Mouse (Mus musculus) brain, embryonic 14.5 days (tissue): ENCODE measurements around the gene Fbxo21. TPM values are rescaled to one million over a fixed set of nuclear protein-coding genes. Genes with fewer than 3 reads are reported as not detected.

Experiments used
- DNase-seq: peaks from one replicate; pipeline ENCODE4 v3.0.0-alpha.2; 2011; ENCODE audit warnings: low read depth
- CTCF ChIP-seq: fragments of 200-500 bp; IDR thresholded peaks from 2 replicates; pipeline ENCODE4 v1.5.1; 2012; ENCODE audit warnings: inconsistent platforms, mild to moderate bottlenecking, moderate library complexity, borderline replicate concordance; ENCODE audit not compliant: insufficient read depth, insufficient read length; ENCODE audit errors: extremely low read depth
- POLR2A ChIP-seq: fragments of 200-500 bp; IDR thresholded peaks from 2 replicates; pipeline ENCODE4 v1.6.1; 2012; ENCODE audit warnings: mild to moderate bottlenecking, inconsistent platforms, borderline replicate concordance; ENCODE audit not compliant: poor library complexity, insufficient read depth, insufficient read length, severe bottlenecking; ENCODE audit errors: extremely low read depth
- polyA plus RNA-seq: library from polyadenylated mRNA; depleted of rRNA; stranded (reverse); fragments of >200 nt; gene quantifications from 2 replicates; pipeline ENCODE4 v1.2.3, GENCODE M21; 2012

The Fbxo21 gene
- polyA plus RNA-seq, 1 experiment, result 171 TPM

DNA sequence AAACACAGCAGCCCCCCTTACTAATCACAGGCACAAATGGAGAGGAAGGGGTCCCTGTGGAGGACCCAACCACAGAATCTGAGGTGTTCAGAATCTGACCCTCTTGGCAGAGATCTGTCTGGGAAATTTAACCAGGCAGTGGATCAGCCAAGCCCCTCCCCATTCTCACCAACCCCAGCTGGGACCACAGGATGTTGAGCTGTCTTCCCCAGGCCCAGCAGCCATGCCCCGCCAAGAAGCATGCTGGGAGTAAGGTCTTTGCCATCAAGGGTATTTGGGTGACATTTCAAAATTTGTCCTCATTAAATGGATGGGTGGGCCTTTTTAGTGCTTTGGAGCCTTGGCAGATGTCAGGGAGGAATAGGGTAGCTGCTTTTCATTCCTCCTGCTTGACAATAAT, 22.1 kb upstream of the Fbxo21 start:
- no peak for DNase-seq
- TF ChIP-seq CTCF (no peak), POLR2A (no peak)

DNA sequence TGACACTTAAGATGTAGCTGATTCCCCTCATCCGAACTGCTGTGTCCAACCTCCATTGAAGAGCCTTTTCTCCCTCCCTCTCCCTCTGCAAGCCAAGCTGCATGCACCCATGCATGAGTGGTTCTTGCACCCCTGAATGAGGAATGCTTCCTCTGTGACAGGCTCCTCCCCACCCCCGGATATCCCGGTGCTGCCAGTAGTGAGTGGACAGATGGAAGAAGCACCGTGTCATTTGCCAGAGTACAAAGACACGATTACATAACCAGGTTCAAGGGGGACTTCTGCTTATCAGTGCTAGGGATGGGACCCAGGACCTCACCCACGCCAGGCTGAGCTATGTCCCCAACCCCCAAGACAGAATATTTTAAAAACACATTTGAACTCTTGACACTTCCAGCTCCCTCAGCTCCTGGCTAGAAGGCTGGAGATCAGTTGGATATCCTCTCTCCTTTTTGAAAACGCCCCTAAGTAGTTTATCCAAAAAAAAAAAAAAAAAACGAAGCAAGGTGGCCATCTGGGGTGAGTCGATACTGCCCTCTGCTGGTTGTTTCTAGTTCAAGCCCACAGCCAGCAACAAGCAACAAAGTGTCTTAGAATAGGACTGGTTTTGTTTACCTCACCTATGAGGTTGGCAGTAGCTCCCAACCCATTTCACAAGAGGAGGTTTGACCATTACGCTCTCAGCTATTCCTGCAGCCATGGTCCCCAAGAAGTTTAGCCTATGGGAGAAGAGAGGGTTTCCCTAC, 20.7 kb upstream of the Fbxo21 start:
- DNase-seq, result peak; percentile 71
- peak; percentile 69; the same call in 1 of the 2 replicates for TF ChIP-seq CTCF
- TF ChIP-seq POLR2A, result no peak

DNA sequence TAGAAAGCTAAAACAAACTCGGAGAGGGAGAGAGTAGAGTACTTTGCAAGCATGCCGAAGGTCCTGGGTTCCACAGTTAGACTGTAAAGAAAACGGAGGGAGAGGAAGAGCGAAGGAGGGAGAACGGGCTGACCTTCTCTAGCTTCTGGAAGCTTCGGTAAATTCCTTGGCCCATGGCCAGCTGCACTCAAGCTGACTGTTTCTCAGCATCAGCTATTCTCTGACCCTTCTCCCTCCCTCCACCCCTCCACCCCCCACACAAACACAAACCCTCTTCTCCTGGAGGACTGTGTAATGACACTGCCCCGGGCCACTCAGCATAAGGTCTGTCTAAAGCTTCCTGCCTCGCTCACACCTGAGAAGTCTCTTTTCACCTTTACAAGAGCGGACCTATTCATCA, 11.8 kb upstream of the Fbxo21 start:
- DNase-seq, result no peak

DNA sequence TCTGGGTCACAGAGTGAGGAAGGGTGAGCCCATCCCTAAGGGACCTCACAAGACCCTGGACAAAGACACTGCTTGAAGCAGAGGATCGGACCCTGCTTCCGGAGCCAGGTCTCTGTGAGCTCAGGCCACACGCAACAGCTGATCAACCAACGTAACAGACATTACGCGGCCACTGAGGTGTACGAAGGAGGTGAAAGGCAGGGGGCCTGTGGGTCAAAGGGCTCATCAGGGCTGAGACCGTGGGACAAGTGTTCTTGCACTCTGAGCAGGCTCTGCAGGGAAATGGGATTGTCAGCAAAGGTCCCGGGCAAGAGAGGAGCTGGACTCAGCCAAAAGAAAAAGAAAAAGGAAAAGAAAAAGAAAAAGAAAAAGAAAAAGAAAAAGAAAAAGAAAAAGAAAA, 9.6 kb upstream of the Fbxo21 start:
- TF ChIP-seq POLR2A (no peak), CTCF (no peak)
- DNase-seq, result no peak

More for the DNA sequence above, 11.8 kb upstream of the Fbxo21 start:
- TF ChIP-seq CTCF (no peak), POLR2A (no peak)

DNA sequence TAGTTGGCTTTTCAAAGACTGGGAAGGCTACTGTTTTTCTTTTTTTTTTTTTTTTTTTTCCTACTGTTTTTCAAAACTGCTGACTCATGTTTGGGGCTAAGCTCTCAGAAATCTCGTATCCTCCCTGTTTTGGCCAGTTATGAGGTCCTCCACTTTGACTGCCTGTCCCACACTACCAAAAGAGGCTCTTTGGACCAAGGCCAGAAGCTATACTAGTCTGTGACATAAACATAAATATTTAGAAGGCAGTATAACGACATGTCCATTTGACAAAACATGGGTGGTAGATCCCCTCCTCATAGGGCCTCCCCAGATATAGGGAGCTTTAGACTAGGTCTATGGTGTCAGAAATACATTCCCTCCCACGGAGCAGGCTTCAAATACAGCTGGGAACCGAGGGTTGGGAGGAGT, 8.9 kb upstream of the Fbxo21 start:
- DNase-seq, result no peak
- TF ChIP-seq POLR2A (no peak), CTCF (no peak)

DNA sequence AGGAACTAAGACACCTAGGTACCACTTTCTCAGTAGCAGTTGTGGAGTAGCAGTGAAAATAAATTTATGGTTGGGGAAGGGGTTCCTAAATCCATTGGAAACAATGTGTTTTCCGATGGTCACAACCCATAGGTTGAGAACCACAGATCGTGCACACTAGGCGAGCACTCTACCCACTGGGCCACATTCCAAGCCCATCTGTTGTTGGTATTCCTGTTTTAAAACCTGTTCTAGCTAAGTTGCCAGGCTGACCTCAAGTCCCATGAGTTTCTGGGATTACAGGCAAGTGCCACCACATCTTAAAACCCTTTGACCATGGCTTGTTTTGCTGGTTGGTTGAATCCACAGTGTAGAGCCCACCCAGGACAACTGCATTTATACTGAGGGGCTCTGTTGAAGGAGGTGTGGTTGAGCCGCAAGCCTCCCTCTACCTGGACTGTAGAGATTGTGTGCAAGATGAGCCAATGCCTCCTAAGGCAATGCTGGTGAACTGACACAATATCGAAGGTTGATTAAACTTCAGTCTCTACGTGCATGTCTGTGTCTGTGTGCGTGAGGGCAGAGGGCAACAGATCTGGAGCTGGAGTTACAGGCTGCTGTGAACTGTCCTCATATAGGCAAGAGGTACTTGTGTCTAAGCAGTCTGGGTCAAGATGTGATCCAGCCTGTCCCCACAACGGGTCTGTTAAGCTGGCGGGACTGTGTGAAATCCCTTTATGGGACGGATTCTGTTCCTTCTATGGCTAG, 6.7 kb upstream of the Fbxo21 start:
- TF ChIP-seq CTCF (no peak), POLR2A (no peak)
- no peak for DNase-seq

DNA sequence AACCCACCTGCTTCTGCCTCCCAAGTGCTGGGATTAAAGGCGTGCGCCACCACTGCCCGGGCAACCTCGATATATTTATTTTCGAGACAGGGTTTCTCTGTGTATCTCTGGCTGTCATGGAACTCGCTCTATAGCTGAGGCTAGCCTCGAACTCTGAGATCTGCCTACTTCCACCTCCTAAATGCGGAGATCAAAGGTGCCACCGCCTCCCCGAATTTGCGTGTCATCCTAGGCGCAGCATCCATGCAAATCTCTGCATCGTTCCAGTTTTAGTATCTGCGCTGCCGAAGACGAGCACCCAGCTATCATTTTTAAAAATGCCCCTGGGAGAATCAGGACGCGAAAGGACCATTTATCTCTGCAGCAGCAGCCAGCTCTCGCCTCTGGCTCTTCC, 270 bp upstream of the Fbxo21 start:
- TF ChIP-seq POLR2A, result no peak
- no peak for TF ChIP-seq CTCF

DNA sequence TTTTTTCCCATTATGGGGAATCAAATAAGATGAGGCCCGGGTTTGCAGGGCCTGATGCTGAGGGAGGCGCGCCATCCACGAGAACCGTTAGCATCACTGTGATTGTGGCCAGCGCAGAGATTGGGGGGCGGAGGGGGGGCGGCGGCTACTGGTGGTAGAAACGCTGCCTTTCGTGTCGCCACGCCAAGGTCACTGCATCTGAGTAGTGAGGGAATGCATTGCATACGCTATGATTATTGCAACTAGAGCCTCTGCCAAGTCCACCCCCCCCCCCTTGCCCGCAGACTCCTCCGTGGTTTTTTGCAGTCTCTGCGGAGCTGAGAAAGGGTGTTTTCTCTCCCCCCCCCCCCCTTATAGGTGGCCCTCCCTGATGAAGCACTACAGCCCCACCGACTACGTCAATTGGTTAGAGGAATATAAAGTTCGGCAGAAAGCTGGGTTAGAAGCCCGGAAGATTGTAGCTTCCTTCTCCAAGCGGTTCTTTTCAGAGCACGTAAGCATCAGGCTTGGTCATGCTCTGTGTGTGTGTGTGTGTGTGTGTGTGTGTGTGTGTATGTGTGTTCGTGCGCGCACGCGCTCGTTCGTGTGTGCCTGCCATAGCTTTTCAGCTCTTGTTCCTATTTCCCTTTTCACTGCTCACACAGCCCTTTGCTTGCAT, 1.1 kb downstream of the Fbxo21 start:
- DNase-seq, result peak; percentile 79
- TF ChIP-seq POLR2A (no peak), CTCF (no peak)

More for the DNA sequence above, 270 bp upstream of the Fbxo21 start:
- DNase-seq, result no peak

DNA sequence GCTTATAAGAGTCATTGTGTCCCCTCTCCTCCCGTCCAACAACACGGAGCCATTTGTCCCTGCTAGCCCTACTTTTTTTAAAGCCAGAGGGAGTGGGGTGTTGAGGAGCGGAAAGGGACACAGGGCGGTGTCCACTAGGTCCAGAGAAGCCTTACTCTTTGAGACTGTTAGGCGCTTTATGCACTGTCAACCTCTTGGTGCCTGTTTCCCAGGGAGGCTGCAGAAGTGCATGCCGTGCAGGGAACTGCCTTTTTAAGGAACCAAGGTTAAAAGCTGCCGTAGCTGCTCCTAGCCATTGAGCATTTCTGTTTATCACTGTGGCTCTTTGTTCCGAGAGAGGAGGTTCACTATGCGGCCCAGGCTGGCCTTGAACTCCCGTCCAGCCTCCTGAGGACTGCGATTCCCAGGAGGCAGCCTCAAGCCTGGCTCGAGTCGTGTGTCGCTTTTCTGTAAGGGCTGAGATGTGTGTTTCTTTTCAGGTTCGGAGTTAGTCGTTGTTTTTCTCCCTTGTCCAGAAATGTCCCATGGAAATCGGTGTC, 1.7 kb downstream of the Fbxo21 start:
- TF ChIP-seq CTCF, result no peak
- TF ChIP-seq POLR2A, result no peak
- DNase-seq, result no peak

DNA sequence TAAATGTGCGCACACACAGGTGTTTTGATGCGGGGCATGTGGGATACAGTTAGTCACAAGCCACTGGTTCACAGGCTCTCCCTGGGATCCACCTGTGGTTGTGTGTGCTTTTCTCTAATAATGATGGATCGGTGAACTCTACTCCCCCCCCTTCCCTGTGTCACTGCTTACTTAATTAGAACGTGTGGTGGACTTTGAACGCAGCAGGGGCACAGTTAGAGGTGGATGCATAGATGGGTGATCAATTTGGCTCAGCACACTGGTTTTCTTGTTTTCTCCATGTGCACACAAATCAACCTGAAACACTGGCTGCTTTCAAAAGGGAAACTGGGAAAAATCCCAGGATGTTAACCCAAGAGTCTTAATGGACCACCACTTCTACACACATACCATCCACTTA, 2.6 kb downstream of the Fbxo21 start:
- DNase-seq, result peak; percentile 71
- TF ChIP-seq POLR2A, result no peak
- TF ChIP-seq CTCF, result no peak

DNA sequence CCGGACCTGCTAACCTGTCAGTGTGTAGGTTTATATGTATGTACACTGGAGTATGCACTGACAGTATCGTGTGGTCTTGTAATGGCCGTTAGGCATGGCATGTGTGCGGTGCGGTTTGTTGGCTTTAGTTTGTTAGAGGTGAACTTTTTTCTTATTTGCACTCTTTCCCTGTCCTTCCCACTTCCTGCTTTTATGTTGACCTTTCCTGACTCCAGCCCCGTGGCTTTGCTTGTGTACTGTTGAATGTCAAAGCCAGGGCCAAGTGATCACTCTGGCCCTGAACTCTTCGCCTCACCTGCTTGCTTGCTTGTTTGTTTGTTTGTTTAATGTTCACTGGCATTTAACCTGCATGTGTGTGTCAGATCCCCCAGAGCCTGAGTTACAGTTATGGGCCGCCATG, 4.4 kb downstream of the Fbxo21 start:
- DNase-seq, result no peak
- TF ChIP-seq CTCF (no peak), POLR2A (no peak)
